Mouse (Mus musculus) adrenal gland (tissue): ENCODE measurements around the gene Taok1.

Experiments
- intact Hi-C: fragments of 180-260 bp; cut with DNase I; formaldehyde crosslinking; loops from one replicate; pipeline ENCODE4 v1.15.1; 2025

Gene Taok1

DNA sequence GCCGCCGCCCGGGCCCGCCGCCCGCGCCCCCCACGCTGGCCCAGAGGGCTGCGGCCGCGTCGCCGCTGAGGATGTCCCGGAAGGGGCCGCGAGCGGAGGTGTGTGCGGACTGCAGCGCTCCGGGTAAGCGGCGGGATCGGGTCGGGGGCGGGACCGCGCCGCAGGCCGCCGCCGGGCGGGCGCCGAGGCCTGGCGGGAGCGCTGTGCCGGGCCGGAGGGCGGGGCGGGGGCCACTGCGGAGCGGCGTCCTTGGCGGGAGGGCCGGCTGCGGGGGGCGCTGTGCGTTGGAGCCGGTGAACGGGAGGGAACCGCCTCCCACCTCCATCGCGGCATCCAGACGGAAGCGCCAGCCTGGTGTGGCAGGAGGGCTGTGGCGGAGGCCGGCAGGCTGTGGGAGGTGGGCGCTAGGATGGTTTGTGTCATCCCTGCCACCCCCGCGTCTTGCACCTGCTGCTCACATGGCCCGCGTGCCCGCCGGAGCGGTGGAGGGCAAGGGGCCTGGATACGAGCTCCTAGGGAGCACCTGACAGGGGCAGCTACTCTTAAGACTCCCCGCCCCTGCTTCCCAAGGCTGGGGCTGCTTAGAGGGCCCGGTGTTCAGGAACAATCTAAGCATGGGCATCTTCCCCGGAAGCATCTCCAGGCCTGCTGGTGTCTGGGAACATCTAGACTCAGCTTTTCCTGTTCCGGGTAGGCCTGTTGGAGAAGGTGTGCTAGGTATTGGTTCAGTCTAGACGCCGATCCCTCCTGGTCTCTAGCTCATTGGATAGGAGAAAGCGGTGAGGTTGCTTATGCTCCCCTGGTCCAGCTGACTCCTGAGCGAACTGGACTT lies 113.9 kb downstream of the Taok1 start, which contains the start of gene Git1:
Git1 (plus strand) TSS at position 51 of the 832 bp plus-strand sequence.
- intact Hi-C loops = no loop called here

DNA sequence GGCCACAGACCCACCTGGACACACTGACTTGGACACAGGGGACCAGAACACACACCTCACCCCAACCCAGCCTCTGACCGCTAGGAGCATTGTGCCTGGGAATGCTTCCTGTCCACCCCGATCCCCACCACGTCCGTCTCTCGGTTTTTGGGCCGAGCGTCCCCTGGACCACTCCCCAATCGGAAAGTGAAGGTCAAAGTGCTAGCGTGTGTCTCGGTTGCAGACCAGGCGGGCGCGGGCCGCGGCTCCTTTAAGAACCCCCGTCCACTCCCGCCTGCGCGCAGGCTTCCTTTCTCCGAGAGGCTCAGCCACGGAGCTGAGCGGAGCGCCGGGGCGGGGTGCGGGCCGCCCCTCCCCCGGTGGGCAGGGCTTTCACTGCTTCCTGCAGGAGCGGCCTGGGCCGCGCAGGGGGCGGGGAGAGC lies 114.7 kb downstream of the Taok1 start:
- intact Hi-C loops = no loop called here

DNA sequence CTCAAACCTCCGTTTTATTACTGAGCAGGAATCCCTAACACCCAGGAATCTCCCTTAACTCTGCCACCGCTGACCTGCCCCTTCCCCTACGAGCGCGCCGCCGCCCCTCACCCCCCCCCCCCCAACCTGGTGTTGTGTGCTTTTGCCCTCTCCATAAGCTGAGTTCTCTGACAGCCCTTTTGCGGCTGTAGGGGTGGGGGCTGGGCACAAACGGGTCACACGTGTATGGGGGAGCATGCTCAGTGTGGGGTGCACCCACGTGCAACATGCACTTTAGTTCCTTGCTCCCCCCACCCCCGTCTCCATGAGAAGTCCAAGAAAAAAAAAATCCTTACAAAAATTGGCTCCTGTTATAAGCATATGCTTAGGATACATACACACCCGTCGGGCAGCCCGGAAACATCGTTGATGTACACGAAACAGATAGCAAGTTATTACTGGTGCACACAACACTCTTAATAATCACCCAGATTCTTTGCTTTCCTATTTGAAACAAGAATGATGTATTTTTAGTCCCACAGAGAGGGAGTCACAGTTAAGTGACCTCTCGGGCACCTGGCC lies 115.2 kb downstream of the Taok1 start:
- intact Hi-C loops = no loop called here

DNA sequence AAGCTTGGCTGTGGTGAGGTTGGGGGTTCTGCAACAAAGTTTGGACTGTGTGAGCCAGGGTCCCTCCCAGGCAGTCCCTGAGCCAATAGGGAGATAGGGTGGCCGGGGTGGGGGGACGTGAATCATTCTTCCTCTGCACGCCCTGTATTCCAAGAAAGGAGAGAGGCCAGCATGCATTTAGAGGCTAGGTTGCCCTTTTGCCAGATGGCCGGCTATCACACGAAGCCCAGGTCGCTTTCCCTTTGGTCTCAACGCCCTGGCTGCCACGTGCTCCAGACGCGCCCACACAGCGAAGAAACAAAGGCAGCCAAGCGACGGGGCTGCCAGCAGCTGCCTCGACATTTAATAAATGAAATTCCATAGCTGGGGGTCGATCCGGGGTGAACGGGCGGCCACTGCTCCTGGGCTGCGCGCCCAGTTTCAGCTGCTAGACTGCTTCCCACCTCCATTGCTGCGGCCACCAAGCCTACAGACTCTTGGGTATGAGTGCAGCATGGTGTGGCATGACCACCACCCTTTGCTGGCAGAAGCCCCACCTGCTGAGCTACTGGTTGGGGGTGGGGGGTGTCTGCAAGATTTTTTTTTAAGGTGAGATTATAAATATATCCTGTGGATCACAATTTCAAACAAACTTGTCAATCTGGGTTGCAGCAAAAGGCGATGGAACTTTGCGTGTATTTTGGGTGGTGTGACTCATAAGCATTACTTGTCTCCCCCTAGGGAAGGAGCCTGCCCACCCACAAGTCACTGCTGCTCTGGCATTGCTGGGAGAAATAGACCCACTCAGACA lies 115.9 kb downstream of the Taok1 start:
- intact Hi-C loops = no loop called here

DNA sequence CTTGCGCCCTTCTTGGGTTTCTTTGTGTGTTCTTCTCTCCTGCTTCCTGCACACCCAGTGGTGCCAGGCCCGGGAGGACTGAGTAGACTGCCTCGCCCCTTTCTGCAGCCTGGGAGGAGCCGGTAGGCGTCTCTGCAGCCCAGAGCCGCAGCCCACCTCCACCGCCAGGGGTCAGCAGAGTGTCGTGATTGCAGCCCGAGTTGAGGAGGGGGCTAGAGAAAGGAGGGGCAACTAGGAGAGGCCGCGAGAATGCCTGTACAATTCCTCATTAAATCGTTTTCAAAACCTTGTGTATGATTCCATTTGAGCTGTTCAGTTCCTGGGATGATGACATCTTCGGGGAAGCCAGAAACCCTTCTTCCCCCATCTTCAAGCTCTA lies 116.5 kb downstream of the Taok1 start:
- intact Hi-C loops = no loop called here

DNA sequence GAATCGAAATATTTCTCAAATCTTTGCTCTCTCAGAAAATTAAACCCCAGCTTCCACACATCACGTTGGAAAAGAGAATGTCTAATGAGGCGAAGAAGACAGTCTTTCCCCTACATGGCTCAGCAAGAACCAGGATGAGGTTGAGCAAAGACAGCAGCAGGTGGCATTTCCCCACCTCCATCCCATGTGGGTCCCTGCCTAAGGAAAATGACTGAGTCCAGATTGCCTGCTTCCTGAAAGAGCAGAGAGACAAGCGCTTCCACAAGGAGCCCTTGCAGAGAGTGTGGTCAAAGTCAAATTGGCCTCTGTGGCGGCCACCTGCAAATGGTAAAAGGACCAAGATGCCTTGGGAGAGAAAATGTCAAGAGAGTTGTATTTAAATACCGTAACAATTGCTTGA lies 117.2 kb downstream of the Taok1 start:
- intact Hi-C loops = no loop called here

DNA sequence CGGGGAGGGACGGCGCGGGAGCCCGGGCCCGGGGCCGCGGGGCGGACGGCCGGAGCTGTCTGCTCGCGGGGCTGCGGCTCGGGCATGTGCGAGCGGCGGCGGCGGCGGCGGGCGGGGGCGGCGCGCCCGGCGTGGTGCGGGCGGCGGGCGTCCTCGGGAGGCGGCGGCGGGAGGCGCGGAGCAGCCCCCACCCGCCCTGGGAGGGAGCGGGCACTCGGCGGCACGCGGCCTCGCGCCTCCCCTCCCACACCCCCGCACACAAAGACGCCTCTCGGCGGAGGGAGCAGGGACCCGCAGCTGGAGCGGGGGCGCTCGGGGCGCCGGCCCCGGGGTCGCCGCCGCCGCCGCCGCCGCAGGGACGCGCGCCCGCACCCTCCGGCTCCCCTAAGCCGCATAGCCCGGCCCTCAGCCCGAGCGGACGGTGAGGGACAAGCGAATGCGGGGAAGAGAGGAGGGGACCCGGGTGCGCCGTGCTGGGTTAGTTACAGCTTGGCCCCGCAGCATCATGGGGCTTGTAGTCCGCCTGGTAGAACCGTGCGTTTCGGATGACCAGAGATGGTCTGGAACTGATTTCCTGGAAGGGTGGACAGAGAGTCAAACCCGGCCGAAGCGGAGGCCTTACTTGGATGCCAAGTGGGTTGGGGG lies 117.9 kb downstream of the Taok1 start, which contains the start of gene Ankrd13b:
Ankrd13b (minus strand) TSS at position 88 of the 645 bp plus-strand sequence.
- intact Hi-C loops = no loop called here

DNA sequence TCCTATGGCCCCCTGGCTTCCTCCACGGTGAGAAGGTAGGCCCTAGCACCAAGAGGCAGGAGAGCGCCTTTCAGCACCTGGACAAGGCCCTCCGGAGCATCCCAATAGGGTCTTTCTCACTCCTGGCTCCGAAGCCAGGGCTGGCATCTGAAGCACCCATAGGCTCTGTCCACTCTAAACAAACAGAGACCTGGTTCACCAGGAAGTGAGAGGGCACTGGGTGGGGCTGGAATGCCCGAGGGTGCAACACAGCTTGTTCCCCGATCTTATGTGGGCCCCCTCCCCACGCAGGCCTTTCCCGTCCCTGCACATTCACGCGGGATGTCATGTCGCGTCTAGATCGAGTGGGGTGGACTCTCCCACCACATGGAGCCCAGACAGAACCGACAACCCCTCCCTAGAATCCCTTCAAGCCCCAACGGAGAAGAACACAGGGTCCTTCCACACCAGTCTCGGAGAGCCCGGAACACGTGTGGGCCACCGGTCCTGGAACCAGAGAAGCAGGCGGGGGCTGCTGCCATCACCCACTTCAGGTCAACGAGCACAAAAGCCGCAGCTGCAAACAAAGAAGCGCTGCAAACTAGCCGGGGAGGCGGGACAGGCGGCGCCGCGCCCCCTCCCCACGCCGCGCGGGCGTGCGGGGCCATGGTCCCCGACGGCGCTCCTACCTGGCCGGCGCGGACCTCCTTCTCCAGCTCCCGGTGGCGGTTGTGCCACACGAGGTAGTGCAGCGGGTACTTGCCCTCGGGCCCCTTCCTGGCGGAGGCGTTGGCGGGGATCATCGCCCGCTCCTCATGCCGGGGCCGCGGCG lies 118.6 kb downstream of the Taok1 start:
- intact Hi-C loops = no loop called here

DNA sequence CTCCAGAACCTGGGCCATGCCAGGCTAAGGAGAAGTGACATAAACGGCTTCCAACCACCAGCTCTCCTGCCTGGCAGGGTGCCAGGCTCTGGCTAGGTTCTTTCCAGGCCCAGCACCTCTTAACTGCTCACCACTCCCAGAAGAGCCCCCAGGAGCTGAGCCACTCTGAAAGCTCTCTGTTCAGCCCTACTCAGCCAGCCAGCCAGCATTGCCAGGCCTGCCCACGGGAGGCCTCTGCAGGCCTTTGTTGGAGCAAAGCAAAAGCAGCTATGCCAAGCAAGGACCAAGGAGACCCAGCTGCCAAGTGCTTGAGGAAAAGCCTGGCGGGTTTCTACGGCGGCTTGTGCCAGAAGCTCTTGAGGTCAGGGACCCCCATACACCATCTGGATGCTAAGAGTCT lies 120.8 kb downstream of the Taok1 start:
- intact Hi-C loops = no loop called here

DNA sequence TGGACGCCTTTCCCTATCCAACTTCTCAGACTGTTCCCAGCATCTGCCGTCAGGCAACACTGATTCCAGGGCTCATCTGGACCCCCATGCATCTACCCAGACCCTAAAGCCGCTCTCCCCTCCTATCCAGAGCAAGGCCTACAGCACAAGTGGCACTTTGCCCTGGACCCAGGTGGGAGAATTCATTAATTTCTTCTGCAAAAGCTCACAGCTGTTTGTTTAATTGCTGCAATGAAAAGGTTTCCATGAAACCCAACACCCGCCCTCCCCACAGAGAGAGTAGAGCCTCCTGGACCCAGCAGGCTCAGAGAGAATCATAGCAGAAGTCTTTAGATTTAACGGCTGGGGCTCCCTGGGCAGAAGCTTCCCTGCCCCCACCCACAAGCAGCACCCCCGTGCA lies 122.4 kb downstream of the Taok1 start:
- intact Hi-C loops = no loop called here

DNA sequence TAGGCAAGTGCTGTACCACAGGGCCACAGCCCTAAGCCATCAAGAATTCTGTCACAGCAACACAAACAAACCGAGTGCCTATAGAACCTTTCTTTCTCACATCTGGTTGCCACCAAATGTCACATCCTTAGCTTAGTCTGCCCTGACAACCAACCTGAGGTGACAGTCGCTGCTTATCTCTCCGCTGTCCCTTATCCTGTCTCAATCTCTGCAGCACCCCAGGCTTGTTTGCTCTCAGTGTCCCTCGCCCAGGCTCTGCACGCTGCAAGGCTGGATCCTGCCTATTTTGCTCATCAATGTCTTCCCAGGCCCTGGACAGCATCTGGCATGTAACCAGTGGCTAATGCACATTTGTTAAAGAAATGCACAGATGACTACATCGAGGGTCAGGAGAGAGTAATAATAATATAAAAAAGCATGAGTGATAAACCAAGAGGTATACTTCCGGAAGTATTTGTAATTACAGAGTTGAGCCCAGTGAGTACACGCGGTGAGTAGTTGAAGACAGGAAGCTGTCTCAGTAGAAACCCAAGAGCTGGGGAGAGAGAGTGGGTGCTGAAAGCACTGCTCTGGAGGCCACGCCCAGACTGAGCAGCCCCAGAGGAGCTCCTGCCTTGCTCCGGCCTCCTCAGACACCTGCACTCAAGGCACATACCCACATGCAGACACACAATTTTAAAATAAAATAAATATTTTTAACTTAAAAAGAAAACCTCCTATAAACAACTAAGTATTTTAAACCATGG lies 123.9 kb downstream of the Taok1 start:
- intact Hi-C loops = no loop called here

DNA sequence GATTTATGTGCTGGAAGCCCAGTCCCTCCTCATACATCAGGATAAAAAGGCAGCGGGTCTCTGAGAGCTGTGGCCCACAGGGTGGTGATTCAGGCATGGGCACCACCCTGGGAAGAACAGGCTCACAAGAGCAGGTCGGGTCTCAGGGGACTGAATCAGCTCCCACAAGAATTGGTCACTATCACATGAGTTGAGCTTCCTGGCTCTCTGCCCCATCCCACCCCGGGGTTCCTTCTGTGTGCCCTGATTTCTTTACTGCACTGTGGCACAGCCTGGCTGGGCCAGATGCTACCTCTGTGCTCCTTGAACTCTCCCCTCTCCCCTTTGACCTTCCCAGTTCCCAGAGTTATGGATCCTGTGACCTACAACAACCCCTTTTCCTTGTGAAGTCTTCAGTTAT lies 124.6 kb downstream of the Taok1 start:
- intact Hi-C loops = no loop called here
